Mouse (Mus musculus) stomach, postnatal 0 days (tissue): ENCODE measurements around the gene Slc52a3. TPM values are rescaled to one million over a fixed set of nuclear protein-coding genes. Genes with fewer than 3 reads are reported as not detected.

Source experiments
- ATAC-seq: fragments of 200-750 bp; cut with Nextera tagmentation; 2 replicates; pipeline ENCODE4 v1.8.0; 2017; ENCODE audit not compliant: low FRiP score, low TSS enrichment
- DNase-seq: peaks from one replicate; pipeline ENCODE4 v3.0.0-alpha.2; 2016; ENCODE audit warnings: low spot score
- H3K27ac ChIP-seq: fragments of 300-500 bp; sonication (generic); replicated peaks from 2 replicates; pipeline ENCODE4 v1.5.1; 2014; ENCODE audit warnings: mild to moderate bottlenecking, control low read depth
- H3K27me3 ChIP-seq: fragments of 300-500 bp; sonication (generic); 2 replicates; pipeline ENCODE4 v1.6.1; 2014; ENCODE audit warnings: low read length; ENCODE audit not compliant: control insufficient read depth, insufficient read depth
- H3K36me3 ChIP-seq: fragments of 300-500 bp; sonication (generic); 2 replicates; pipeline ENCODE4 v1.6.1; 2014; ENCODE audit warnings: low read length, mixed read lengths; ENCODE audit not compliant: control insufficient read depth, insufficient read depth
- H3K4me1 ChIP-seq: fragments of 300-500 bp; sonication (generic); replicated peaks from 2 replicates; pipeline ENCODE4 v1.6.1; 2014; ENCODE audit warnings: antibody characterized with exemption; ENCODE audit not compliant: control insufficient read depth, insufficient read depth
- H3K4me2 ChIP-seq: fragments of 300-500 bp; sonication (generic); replicated peaks from 2 replicates; pipeline ENCODE4 v1.6.1; 2014; ENCODE audit warnings: low read depth, mild to moderate bottlenecking, control low read depth, moderate library complexity
- H3K4me3 ChIP-seq: fragments of 300-500 bp; sonication (generic); 2 replicates; pipeline ENCODE4 v1.5.1; 2014; ENCODE audit warnings: low read depth, low read length, control low read depth
- H3K9ac ChIP-seq: fragments of 300-500 bp; sonication (generic); 2 replicates; pipeline ENCODE4 v1.6.1; 2014; ENCODE audit warnings: mild to moderate bottlenecking, low read length, control low read depth, mixed read lengths
- H3K9me3 ChIP-seq: fragments of 300-500 bp; sonication (generic); 2 replicates; pipeline ENCODE4 v1.6.1; 2016; ENCODE audit warnings: low read length; ENCODE audit not compliant: control insufficient read depth
- CTCF ChIP-seq: IDR thresholded peaks from 2 replicates; pipeline ENCODE4 v1.5.1; 2016; ENCODE audit warnings: antibody characterized with exemption, low read depth, mild to moderate bottlenecking, moderate library complexity
- EP300 ChIP-seq: optimal IDR thresholded peaks from 2 replicates; pipeline ENCODE3; 2016; ENCODE audit warnings: antibody characterized with exemption
- WGBS: fragments of 180-500 bp; shearing (Covaris S2); extraction: QIAGEN DNeasy Blood & Tissue Kit; methylation state at CpG from one replicate; pipeline ENCODE4 v1.1.7; 2014; 5-methylcytosine and 5-hydroxymethylcytosine counted together
- polyA plus RNA-seq: library from polyadenylated mRNA; unstranded; fragments of >200 nt; fragmentation: Nextera tagmentation; extraction: Ambion mirVana; gene quantifications from 2 replicates; pipeline ENCODE4 v1.2.1, GENCODE M21; 2015

Gene Slc52a3
- polyA plus RNA-seq, 1 experiment from 2014 or later = 22.2 TPM

DNA sequence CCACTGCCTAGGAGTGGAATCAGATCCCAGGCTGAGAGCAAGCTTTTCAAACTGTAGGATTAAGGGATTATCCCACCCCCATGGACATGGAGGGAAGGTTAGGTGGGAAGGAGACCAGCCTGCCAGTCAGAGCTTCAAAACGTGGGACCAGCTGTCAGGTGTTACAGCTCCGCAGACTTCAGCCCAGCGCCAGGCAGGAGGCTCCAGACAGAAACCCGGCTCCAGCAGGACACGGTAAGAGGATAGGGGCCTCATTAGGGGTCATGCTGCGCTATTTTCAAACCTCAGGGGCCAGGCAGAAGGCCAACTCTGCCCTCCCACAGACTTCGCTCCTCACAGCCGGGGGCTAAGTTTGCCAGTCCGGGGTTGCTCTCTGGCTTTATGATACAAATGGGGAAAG, 32.3 kb upstream of the Slc52a3 start:
- H3K4me2 ChIP-seq = no peak overlapping the region
- no peaks in the 10 kb centered on the region for H3K27me3 ChIP-seq
- TF ChIP-seq EP300 (no peak), CTCF (no peak)
- no peak overlapping the region for H3K9ac ChIP-seq
- H3K27ac ChIP-seq = no peak overlapping the region
- DNase-seq (no peak), ATAC-seq (no peak)
- H3K36me3 ChIP-seq = peaks cover 5% of the 10 kb centered on the region; the same call in 1 of the 2 replicates
- H3K4me3 ChIP-seq = no peak overlapping the region
- H3K4me1 ChIP-seq = peaks cover 2% of the 10 kb centered on the region; the same call in 1 of the 2 replicates
- WGBS = 36% methylated on average over 9 of the region's 9 CpGs
- no peaks in the 10 kb centered on the region for H3K9me3 ChIP-seq

- no peaks in the 10 kb centered on the region for H3K27me3 ChIP-seq
- no peak for DNase-seq
- H3K36me3 ChIP-seq = peaks cover 8% of the 10 kb centered on the region; the same call in 1 of the 2 replicates
- no peak overlapping the region for H3K9ac ChIP-seq
- no peak overlapping the region for H3K27ac ChIP-seq
- WGBS = 41% methylated on average over 9 of the region's 9 CpGs
- no peak overlapping the region for H3K4me2 ChIP-seq
- no peak overlapping the region for H3K4me3 ChIP-seq
- H3K9me3 ChIP-seq = no peaks in the 10 kb centered on the region
- TF ChIP-seq CTCF = no peak
- TF ChIP-seq EP300 = no peak
- ATAC-seq = no peak
- peaks cover 10% of the 10 kb centered on the region; the same call in 1 of the 2 replicates for H3K4me1 ChIP-seq
Measured at GRCm38 (mm10) chr2:151967176-151967750, 29.0 kb upstream of the Slc52a3 start.

DNA sequence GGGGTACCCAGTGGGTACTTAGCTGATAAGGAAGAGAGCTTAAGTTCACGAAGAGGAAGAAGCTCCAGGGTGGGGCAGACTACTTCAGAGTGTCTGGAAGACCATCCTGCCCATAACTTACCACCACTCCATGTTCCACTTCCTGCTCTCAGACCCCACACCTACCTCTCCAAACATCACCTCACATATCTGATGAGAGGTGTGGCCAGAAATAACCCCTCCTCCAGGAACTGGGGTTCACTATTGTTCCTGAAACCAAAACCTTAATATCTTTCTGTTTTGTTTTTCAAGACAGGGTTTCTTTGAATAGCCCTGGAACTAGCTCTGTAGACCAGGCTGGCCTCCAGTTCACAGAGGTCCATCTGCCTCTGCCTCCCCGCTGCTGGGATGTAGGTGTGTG, 28.5 kb upstream of the Slc52a3 start:
- WGBS = 77% methylated on average over 2 of the region's 2 CpGs
- ATAC-seq = no peak

GRCm38 (mm10) chr2:151968451-151968850, 27.9 kb upstream of the Slc52a3 start:
- H3K9ac ChIP-seq = no peak overlapping the region
- H3K36me3 ChIP-seq = peaks cover 8% of the 10 kb centered on the region; the same call in 1 of the 2 replicates
- 79% methylated on average over 8 of the region's 8 CpGs for WGBS
- no peak for TF ChIP-seq CTCF
- TF ChIP-seq EP300 = no peak
- ATAC-seq (no peak), DNase-seq (no peak)
- H3K27me3 ChIP-seq = no peaks in the 10 kb centered on the region
- no peak overlapping the region for H3K27ac ChIP-seq
- no peak overlapping the region for H3K4me3 ChIP-seq
- no peak overlapping the region for H3K4me2 ChIP-seq
- H3K4me1 ChIP-seq = peaks cover 10% of the 10 kb centered on the region
- H3K9me3 ChIP-seq = no peaks in the 10 kb centered on the region

More for the DNA sequence above, 28.5 kb upstream of the Slc52a3 start:
- TF ChIP-seq EP300 = no peak
- TF ChIP-seq CTCF = no peak
- Histone ChIP-seq H3K36me3 (peaks cover 8% of the 10 kb centered on the region; the same call in 1 of the 2 replicates), H3K4me1 (peaks cover 10% of the 10 kb centered on the region; the same call in 1 of the 2 replicates), H3K27me3 (no peaks in the 10 kb centered on the region), H3K4me2 (no peak overlapping the region), H3K9ac (no peak overlapping the region), H3K27ac (no peak overlapping the region), H3K9me3 (no peaks in the 10 kb centered on the region), H3K4me3 (no peak overlapping the region)
- DNase-seq = no peak

DNA sequence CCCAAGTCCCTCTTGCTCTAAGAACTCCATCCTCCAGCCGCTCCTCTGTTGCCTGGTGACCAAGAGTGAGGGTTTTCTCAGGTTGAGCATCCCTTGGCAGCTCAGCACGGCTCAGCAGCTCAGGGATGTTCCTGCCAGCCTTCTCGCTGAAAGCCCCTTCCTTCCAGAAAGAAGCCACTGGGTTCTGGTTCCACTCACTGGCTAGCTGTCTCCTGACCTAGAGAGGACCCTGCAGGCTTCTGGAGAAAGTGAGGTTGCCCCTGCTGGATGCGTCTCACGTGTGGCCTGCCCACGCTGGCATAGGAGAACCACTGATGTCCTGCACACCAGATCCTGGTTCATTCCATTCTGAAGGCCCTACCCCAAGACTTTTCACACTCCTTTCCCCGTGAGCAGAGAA, 27.3 kb upstream of the Slc52a3 start:
- TF ChIP-seq EP300 (no peak), CTCF (no peak)
- Histone ChIP-seq H3K4me3 (no peak overlapping the region), H3K27ac (no peak overlapping the region), H3K27me3 (no peaks in the 10 kb centered on the region), H3K4me2 (no peak overlapping the region), H3K9me3 (no peaks in the 10 kb centered on the region), H3K9ac (no peak overlapping the region), H3K4me1 (peaks cover 8% of the 10 kb centered on the region), H3K36me3 (peaks cover 8% of the 10 kb centered on the region; the same call in 1 of the 2 replicates)
- 91% methylated on average over 7 of the region's 7 CpGs for WGBS
- no peak for ATAC-seq
- DNase-seq = no peak

GRCm38 (mm10) chr2:151969396-151969795, 26.9 kb upstream of the Slc52a3 start:
- Histone ChIP-seq H3K9ac (no peak overlapping the region), H3K27me3 (no peaks in the 10 kb centered on the region), H3K4me1 (peaks cover 8% of the 10 kb centered on the region), H3K9me3 (no peaks in the 10 kb centered on the region), H3K27ac (no peak overlapping the region), H3K36me3 (peaks cover 8% of the 10 kb centered on the region; the same call in 1 of the 2 replicates), H3K4me2 (no peak overlapping the region), H3K4me3 (no peak overlapping the region)
- no peak for TF ChIP-seq CTCF
- TF ChIP-seq EP300 = no peak
- 87% methylated on average over 6 of the region's 6 CpGs for WGBS
- DNase-seq (no peak), ATAC-seq (no peak)
